In the genomic region with DNA sequence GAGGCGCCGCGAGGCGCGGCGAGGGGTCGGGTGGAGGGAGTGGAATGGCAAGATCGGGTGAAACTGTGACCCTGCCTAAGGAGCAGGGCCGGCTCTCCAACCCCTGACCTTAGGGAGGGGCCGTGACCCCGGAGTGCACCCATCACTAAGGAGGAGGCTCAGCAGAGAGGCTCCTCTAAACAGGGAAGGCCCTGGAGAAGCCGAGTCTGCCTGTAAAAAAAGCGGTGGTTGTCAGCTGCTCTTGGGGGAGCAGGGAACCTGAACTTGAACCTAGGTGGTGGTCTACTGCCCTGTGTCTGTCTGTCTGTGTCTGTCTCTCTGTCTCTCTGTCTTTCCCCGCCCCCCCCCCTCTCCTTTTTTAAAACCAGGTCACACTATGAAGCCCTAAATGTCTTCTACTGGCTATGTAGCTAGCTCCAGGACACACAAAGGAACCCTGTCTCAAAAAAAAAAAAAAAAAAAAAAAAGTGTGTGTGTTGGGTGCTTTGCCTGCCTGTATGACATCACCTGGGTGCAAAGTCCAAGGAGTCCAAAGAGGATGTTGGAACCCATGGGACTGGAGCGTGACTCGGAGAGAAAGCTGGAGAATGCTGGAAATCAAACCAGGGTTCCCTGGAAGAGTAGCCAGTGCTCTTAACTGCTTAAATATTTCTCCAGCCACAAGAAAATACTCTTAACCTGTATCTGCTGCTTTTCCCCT, we compare ENCODE assay signal across 8 mouse cellular contexts. TPM values are rescaled to one million over a fixed set of nuclear protein-coding genes. Genes with fewer than 3 reads are reported as not detected.
DNase-seq lines count a peak whose midpoint lies in the region; ATAC-seq and TF ChIP-seq lines count a peak whose summit lies in the region.

No protein-coding gene starts in this region.

- no peaks in the 10 kb centered on the region for H3K9me3 ChIP-seq in lung, embryonic 14.5 days (ENCODE audit: low read depth, low read length)
- no peaks in the 10 kb centered on the region for H3K9me3 ChIP-seq in embryonic facial prominence, embryonic 11.5 days (replicated peaks; ENCODE audit: control insufficient read depth, low read length)
- no peaks in the 10 kb centered on the region for H3K9me3 ChIP-seq in liver, embryonic 12.5 days (replicated peaks)

- peak; percentile 5; the same call in 1 of the 2 replicates for ATAC-seq in lung, embryonic 14.5 days (ENCODE audit: insufficient read depth)
- peak; percentile 72 for ATAC-seq in embryonic facial prominence, embryonic 11.5 days (replicated peaks; ENCODE audit: insufficient number of reproducible peaks, low FRiP score, low TSS enrichment, low read depth)
- ATAC-seq in liver, embryonic 12.5 days: peak; percentile 79
- ATAC-seq in neutrophil, adult 5-6 weeks (ENCODE audit: extremely low read depth, insufficient number of reproducible peaks, low FRiP score, poor library complexity, severe bottlenecking): peak; percentile 20; the same call in 1 of the 2 replicates

- peaks cover 15% of the 10 kb centered on the region for H3K36me3 ChIP-seq in lung, embryonic 14.5 days (ENCODE audit: insufficient read depth)
- no peaks in the 10 kb centered on the region; the same call in 1 of the 2 replicates for H3K36me3 ChIP-seq in embryonic facial prominence, embryonic 11.5 days (replicated peaks; ENCODE audit: control insufficient read depth, insufficient read depth, low read depth, low read length)
- peaks cover 24% of the 10 kb centered on the region for H3K36me3 ChIP-seq in liver, embryonic 12.5 days

- H3K4me2 ChIP-seq in lung, embryonic 14.5 days: peak overlapping the region; percentile 93
- peak overlapping the region; percentile 87 for H3K4me2 ChIP-seq in embryonic facial prominence, embryonic 11.5 days (ENCODE audit: low read depth, low read length)
- peak overlapping the region; percentile 97 for H3K4me2 ChIP-seq in liver, embryonic 12.5 days

- WGBS in lung, embryonic 14.5 days: 11% methylated on average over 16 of the region's 16 CpGs
- WGBS in embryonic facial prominence, embryonic 11.5 days: 12% methylated on average over 16 of the region's 16 CpGs
- WGBS in liver, embryonic 12.5 days (ENCODE audit: insufficient replicate concordance): 13% methylated on average over 15 of the region's 16 CpGs

- peaks cover 16% of the 10 kb centered on the region; the same call in 1 of the 2 replicates for H3K4me1 ChIP-seq in lung, embryonic 14.5 days (ENCODE audit: insufficient read depth)
- H3K4me1 ChIP-seq in embryonic facial prominence, embryonic 11.5 days (ENCODE audit: control insufficient read depth, insufficient read depth, low read length): no peaks in the 10 kb centered on the region; the same call in 1 of the 2 replicates
- peaks cover 36% of the 10 kb centered on the region for H3K4me1 ChIP-seq in liver, embryonic 12.5 days

- H3K4me3 ChIP-seq in lung, embryonic 14.5 days (ENCODE audit: low read depth, low read length): peak overlapping the region; percentile 77
- peak overlapping the region; percentile 70 for H3K4me3 ChIP-seq in embryonic facial prominence, embryonic 11.5 days (ENCODE audit: low read depth, low read length)
- H3K4me3 ChIP-seq in liver, embryonic 12.5 days: peak overlapping the region; percentile 78

- H3K9ac ChIP-seq in lung, embryonic 14.5 days: peak overlapping the region; percentile 94
- peak overlapping the region; percentile 99 for H3K9ac ChIP-seq in embryonic facial prominence, embryonic 11.5 days (replicated peaks; ENCODE audit: low read length)
- H3K9ac ChIP-seq in liver, embryonic 12.5 days: peak overlapping the region; percentile 96

- TF ChIP-seq CTCF in lung, embryonic 14.5 days (IDR thresholded peaks at IDR 0.05; ENCODE audit: low read depth): no peak

- no peaks in the 10 kb centered on the region for H3K27me3 ChIP-seq in lung, embryonic 14.5 days (ENCODE audit: insufficient read depth, low read length)
- no peaks in the 10 kb centered on the region for H3K27me3 ChIP-seq in embryonic facial prominence, embryonic 11.5 days (ENCODE audit: control insufficient read depth, insufficient read depth, low read length)
- H3K27me3 ChIP-seq in liver, embryonic 12.5 days (replicated peaks): no peaks in the 10 kb centered on the region; the same call in 1 of the 2 replicates

- DNase-seq in lung, embryonic 14.5 days: peak; percentile 61
- no peak for DNase-seq in lung, postnatal 4 days
- no peak for DNase-seq in embryonic facial prominence, embryonic 11.5 days (ENCODE audit: low spot score)
- peak; percentile 22 for DNase-seq in induced T-regulatory cell, adult 2 months (ENCODE audit: low read depth)
- no peak for DNase-seq in ovary, postnatal 14 days (ENCODE audit: low spot score)
- no peak for DNase-seq in cerebellum, adult 9-11 months

- peak overlapping the region; percentile 94 for H3K27ac ChIP-seq in lung, embryonic 14.5 days (ENCODE audit: low read depth)
- H3K27ac ChIP-seq in embryonic facial prominence, embryonic 11.5 days (replicated peaks; ENCODE audit: low read depth, low read length): peak overlapping the region; percentile 86
- H3K27ac ChIP-seq in liver, embryonic 12.5 days: peak overlapping the region; percentile 90

RNA-seq across cellular contexts. Expression of gene Ndufs3, which starts 13.5 kb away (rescaled TPM):
- polyA plus RNA-seq in lung, embryonic 14.5 days (2014; fragmentation: Nextera tagmentation; extraction: Ambion mirVana): 186 and 198 TPM in 2 replicates
- 227 and 230 TPM in 2 replicates for polyA plus RNA-seq in embryonic facial prominence, embryonic 11.5 days (2014; fragmentation: Nextera tagmentation; extraction: Ambion mirVana)
- polyA plus RNA-seq in liver, embryonic 12.5 days (2016; fragmentation: Nextera tagmentation; extraction: Ambion mirVana): 171 and 177 TPM in 2 replicates
- 66.7 and 76.9 TPM in 2 replicates for total RNA-seq in neutrophil, adult 5-6 weeks (2017)

RNA-seq across cellular contexts. Expression of gene Kbtbd4, which starts 13.6 kb away (rescaled TPM):
- polyA plus RNA-seq in lung, embryonic 14.5 days (2014; fragmentation: Nextera tagmentation; extraction: Ambion mirVana): 28.7 and 32.5 TPM in 2 replicates
- polyA plus RNA-seq in embryonic facial prominence, embryonic 11.5 days (2014; fragmentation: Nextera tagmentation; extraction: Ambion mirVana): 51.4 and 53.1 TPM in 2 replicates
- polyA plus RNA-seq in liver, embryonic 12.5 days (2016; fragmentation: Nextera tagmentation; extraction: Ambion mirVana): 22.6 and 26.0 TPM in 2 replicates
- total RNA-seq in neutrophil, adult 5-6 weeks (2017): 16.3 and 16.5 TPM in 2 replicates

RNA-seq across cellular contexts. Expression of gene Celf1, which starts 22.0 kb away (rescaled TPM):
- 65.0 and 68.0 TPM in 2 replicates for polyA plus RNA-seq in lung, embryonic 14.5 days (2014; fragmentation: Nextera tagmentation; extraction: Ambion mirVana)
- polyA plus RNA-seq in embryonic facial prominence, embryonic 11.5 days (2014; fragmentation: Nextera tagmentation; extraction: Ambion mirVana): 76.6 and 81.3 TPM in 2 replicates
- polyA plus RNA-seq in liver, embryonic 12.5 days (2016; fragmentation: Nextera tagmentation; extraction: Ambion mirVana): 79.4 and 81.3 TPM in 2 replicates
- 41.1 and 53.0 TPM in 2 replicates for total RNA-seq in neutrophil, adult 5-6 weeks (2017)

RNA-seq across cellular contexts. Expression of gene C1qtnf4, which starts 32.5 kb away (rescaled TPM):
- 3.1 and 3.6 TPM in 2 replicates for polyA plus RNA-seq in lung, embryonic 14.5 days (2014; fragmentation: Nextera tagmentation; extraction: Ambion mirVana)
- polyA plus RNA-seq in embryonic facial prominence, embryonic 11.5 days (2014; fragmentation: Nextera tagmentation; extraction: Ambion mirVana): 12.8 and 13.7 TPM in 2 replicates
- polyA plus RNA-seq in liver, embryonic 12.5 days (2016; fragmentation: Nextera tagmentation; extraction: Ambion mirVana): 6.6 and 7.3 TPM in 2 replicates
- not detected in 2 replicates for total RNA-seq in neutrophil, adult 5-6 weeks (2017)

Comparison
In these comparisons a context has a peak if more than half of its experiments do, and no peak if none do; other contexts are left out.
1. DNase-seq: peak in lung, embryonic 14.5 days (single experiment) and induced T-regulatory cell, adult 2 months (single experiment); none in lung, postnatal 4 days (0 of 2), embryonic facial prominence, embryonic 11.5 days (single experiment), ovary, postnatal 14 days (single experiment) and cerebellum, adult 9-11 months (single experiment).
2. ATAC-seq: peak in every context shown above with its lines; median percentile 79 in liver, embryonic 12.5 days; 72 in embryonic facial prominence, embryonic 11.5 days; 20 in neutrophil, adult 5-6 weeks; 5 in lung, embryonic 14.5 days.
3. Peak in every context shown above with its lines, with median percentiles within 50 percentile points of each other: H3K27ac ChIP-seq, H3K4me2 ChIP-seq, H3K4me3 ChIP-seq and H3K9ac ChIP-seq.